Mouse (Mus musculus) monocyte, adult 5-6 weeks (primary cell): Measurements from ENCODE around the gene Jund. TPM values are rescaled to one million over a fixed set of nuclear protein-coding genes. Genes with fewer than 3 reads are reported as not detected.

Experiments used
- ATAC-seq: fragments of 153-309, 156-312 bp; replicated peaks from 2 replicates; pipeline ENCODE4 v1.8.0; 2017; ENCODE audit warnings: mild to moderate bottlenecking; ENCODE audit not compliant: low TSS enrichment, insufficient number of reproducible peaks, severe bottlenecking, poor library complexity, low FRiP score
- total RNA-seq: library from RNA; stranded (forward); fragments of 200-1000, 200-491, 200-594 nt; gene quantifications from 3 replicates; pipeline ENCODE4 v1.2.3, GENCODE M21; 2017

Jund gene
- 131 to 182 TPM (median 168 TPM) in 3 replicates for total RNA-seq

GRCm38 (mm10) chr8:70698310-70699109 lies at the start of gene Jund:
Gene Jund, plus strand, starts transcription at chr8:70698949.
- peak; percentile 74 for ATAC-seq

- no peak for ATAC-seq
Observed at GRCm38 (mm10) chr8:70649324-70649723, 49.4 kb upstream of the Jund start.

GRCm38 (mm10) chr8:70650351-70650750 lies 48.4 kb upstream of the Jund start:
- no peak for ATAC-seq

GRCm38 (mm10) chr8:70653226-70653625 lies 45.5 kb upstream of the Jund start:
- ATAC-seq, result peak; percentile 66

- peak; percentile 40; the same call in 1 of the 2 replicates for ATAC-seq
Observed at GRCm38 (mm10) chr8:70654121-70654520, 44.6 kb upstream of the Jund start.

GRCm38 (mm10) chr8:70655469-70655868 lies 43.3 kb upstream of the Jund start:
- ATAC-seq, result no peak

- ATAC-seq, result no peak
Observed at GRCm38 (mm10) chr8:70656193-70656790, 42.5 kb upstream of the Jund start.

- no peak for ATAC-seq
Observed at GRCm38 (mm10) chr8:70657214-70657613, 41.5 kb upstream of the Jund start.

- ATAC-seq, result no peak
Observed at GRCm38 (mm10) chr8:70657739-70658138, 41.0 kb upstream of the Jund start.

GRCm38 (mm10) chr8:70658897-70659603 lies 39.7 kb upstream of the Jund start:
- ATAC-seq, result peak; percentile 36; the same call in 1 of the 2 replicates

- peak; percentile 59 for ATAC-seq
Observed at GRCm38 (mm10) chr8:70659604-70660272, 39.0 kb upstream of the Jund start.

- 0 out of 2 replicates have a peak, but pooled peaks have one; percentile 2 for ATAC-seq
Observed at GRCm38 (mm10) chr8:70660273-70660725, 38.5 kb upstream of the Jund start, which contains the start of gene Pgpep1. Gene Pgpep1, minus strand, starts transcription at chr8:70660388.

GRCm38 (mm10) chr8:70663691-70664090 lies 35.1 kb upstream of the Jund start:
- ATAC-seq, result no peak

GRCm38 (mm10) chr8:70664631-70665030 lies 34.1 kb upstream of the Jund start:
- no peak for ATAC-seq

GRCm38 (mm10) chr8:70665599-70665998 lies 33.1 kb upstream of the Jund start:
- no peak for ATAC-seq

- ATAC-seq, result no peak
Observed at GRCm38 (mm10) chr8:70667071-70667470, 31.7 kb upstream of the Jund start.

GRCm38 (mm10) chr8:70671615-70672324 lies 27.0 kb upstream of the Jund start:
- no peak for ATAC-seq

- no peak for ATAC-seq
Observed at GRCm38 (mm10) chr8:70672325-70673078, 26.2 kb upstream of the Jund start.
